Mouse (Mus musculus): ENCODE data around the gene Tnp2. TPM values are rescaled to one million over a fixed set of nuclear protein-coding genes. Genes with fewer than 3 reads are reported as not detected.
A peak's percentile ranks its signal among the peaks of the same experiment; 100 is the strongest.

Gene Tnp2
- polyA plus RNA-seq, 1 experiment: not detected

DNA sequence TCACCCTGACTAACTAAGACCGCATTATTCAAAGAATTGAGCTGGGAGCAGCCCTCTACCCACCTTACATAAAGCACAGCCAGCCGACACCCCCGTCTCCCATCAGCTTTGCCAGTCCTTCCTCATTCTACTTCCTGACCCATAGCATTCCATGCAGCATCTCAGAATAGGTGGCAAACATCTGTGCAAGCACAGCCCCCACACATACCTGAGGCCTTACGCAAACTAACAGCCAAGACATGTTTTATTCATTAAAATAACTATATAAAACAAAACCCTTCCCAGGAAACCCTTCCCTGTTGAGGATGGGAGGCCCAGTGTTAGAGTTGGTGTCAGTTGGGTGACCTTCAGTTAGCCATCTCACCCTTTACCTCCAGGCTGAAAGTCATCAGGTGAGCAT lies 37.4 kb upstream of the Tnp2 start:
- no peaks in the 10 kb centered on the region for H3K36me3 ChIP-seq (ENCODE audit: control insufficient read depth)
- no peaks in the 10 kb centered on the region for H3K4me1 ChIP-seq (ENCODE audit: control insufficient read depth)
- TF ChIP-seq TAL1 (IDR thresholded peaks at IDR 0.05; ENCODE audit: low read length) (no peak), GATA1 (IDR thresholded peaks at IDR 0.05; ENCODE audit: low read length) (no peak)
- no peak overlapping the region for H3K4me3 ChIP-seq (replicated peaks)
- no peaks in the 10 kb centered on the region for H3K27me3 ChIP-seq (ENCODE audit: control insufficient read depth)
- no peaks in the 10 kb centered on the region for H3K9me3 ChIP-seq (ENCODE audit: control insufficient read depth, low read length)

GRCm38 (mm10) chr16:10824536-10824935 lies 36.1 kb upstream of the Tnp2 start:
- Histone ChIP-seq H3K4me3 (replicated peaks) (no peak overlapping the region), H3K4me1 (ENCODE audit: control insufficient read depth) (no peaks in the 10 kb centered on the region), H3K36me3 (ENCODE audit: control insufficient read depth) (no peaks in the 10 kb centered on the region), H3K27me3 (ENCODE audit: control insufficient read depth) (no peaks in the 10 kb centered on the region), H3K9me3 (ENCODE audit: control insufficient read depth, low read length) (no peaks in the 10 kb centered on the region)
- TF ChIP-seq TAL1 (IDR thresholded peaks at IDR 0.05; ENCODE audit: low read length) (no peak), GATA1 (IDR thresholded peaks at IDR 0.05; ENCODE audit: low read length) (no peak)

GRCm38 (mm10) chr16:10821387-10821786 lies 32.9 kb upstream of the Tnp2 start:
- H3K4me3 ChIP-seq (replicated peaks): no peak overlapping the region
- no peaks in the 10 kb centered on the region for H3K9me3 ChIP-seq (ENCODE audit: control insufficient read depth, low read length)
- no peak for TF ChIP-seq GATA1 (IDR thresholded peaks at IDR 0.05; ENCODE audit: low read length)
- no peak for TF ChIP-seq TAL1 (IDR thresholded peaks at IDR 0.05; ENCODE audit: low read length)
- no peaks in the 10 kb centered on the region for H3K27me3 ChIP-seq (ENCODE audit: control insufficient read depth)
- no peaks in the 10 kb centered on the region for H3K36me3 ChIP-seq (ENCODE audit: control insufficient read depth)
- H3K4me1 ChIP-seq (ENCODE audit: control insufficient read depth): no peaks in the 10 kb centered on the region

GRCm38 (mm10) chr16:10819966-10820365 lies 31.5 kb upstream of the Tnp2 start:
- Histone ChIP-seq H3K9me3 (ENCODE audit: control insufficient read depth, low read length) (no peaks in the 10 kb centered on the region), H3K27me3 (ENCODE audit: control insufficient read depth) (no peaks in the 10 kb centered on the region), H3K4me3 (replicated peaks) (no peak overlapping the region), H3K4me1 (ENCODE audit: control insufficient read depth) (peaks cover 2% of the 10 kb centered on the region), H3K36me3 (ENCODE audit: control insufficient read depth) (no peaks in the 10 kb centered on the region)
- no peak for TF ChIP-seq GATA1 (IDR thresholded peaks at IDR 0.05; ENCODE audit: low read length)
- TF ChIP-seq TAL1 (IDR thresholded peaks at IDR 0.05; ENCODE audit: low read length): no peak

GRCm38 (mm10) chr16:10818579-10819135 lies 30.2 kb upstream of the Tnp2 start:
- no peaks in the 10 kb centered on the region for H3K27me3 ChIP-seq (ENCODE audit: control insufficient read depth)
- TF ChIP-seq GATA1 (IDR thresholded peaks at IDR 0.05; ENCODE audit: low read length) (no peak), TAL1 (IDR thresholded peaks at IDR 0.05; ENCODE audit: low read length) (no peak)

GRCm38 (mm10) chr16:10814864-10815263 lies 26.4 kb upstream of the Tnp2 start:
- TF ChIP-seq GATA1 (IDR thresholded peaks at IDR 0.05; ENCODE audit: low read length): peak; percentile 31; the same call in 1 of the 2 replicates
- TF ChIP-seq TAL1 (IDR thresholded peaks at IDR 0.05; ENCODE audit: low read length): no peak
- Histone ChIP-seq H3K9me3 (ENCODE audit: control insufficient read depth, low read length) (no peaks in the 10 kb centered on the region), H3K36me3 (ENCODE audit: control insufficient read depth) (no peaks in the 10 kb centered on the region), H3K4me1 (ENCODE audit: control insufficient read depth) (peaks cover 8% of the 10 kb centered on the region), H3K27me3 (ENCODE audit: control insufficient read depth) (peaks cover 4% of the 10 kb centered on the region), H3K4me3 (replicated peaks) (no peak overlapping the region)

More at GRCm38 (mm10) chr16:10818579-10819135, 30.2 kb upstream of the Tnp2 start:
- Histone ChIP-seq H3K4me3 (replicated peaks) (no peak overlapping the region), H3K9me3 (ENCODE audit: control insufficient read depth, low read length) (no peaks in the 10 kb centered on the region), H3K36me3 (ENCODE audit: control insufficient read depth) (no peaks in the 10 kb centered on the region), H3K4me1 (ENCODE audit: control insufficient read depth) (peaks cover 8% of the 10 kb centered on the region)

DNA sequence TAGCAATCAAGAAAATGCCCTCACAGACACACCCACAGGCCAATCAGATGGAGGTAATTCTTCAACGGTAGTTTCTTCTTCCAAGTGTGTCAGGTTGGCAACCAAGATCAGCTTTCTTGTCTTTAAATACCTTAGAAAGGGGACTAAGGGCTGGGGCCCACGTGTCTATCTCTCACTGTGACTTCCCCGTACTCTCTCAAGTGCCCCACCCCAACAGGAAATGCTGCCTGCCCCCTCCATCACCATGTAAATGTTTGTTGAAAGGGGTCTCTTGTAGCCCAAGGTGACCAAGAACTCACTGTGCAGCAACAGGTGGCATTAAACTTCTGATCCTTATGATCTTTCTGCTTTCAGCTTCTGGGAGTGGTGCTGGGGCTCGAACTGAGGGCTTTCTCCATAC lies 25.3 kb upstream of the Tnp2 start:
- H3K36me3 ChIP-seq (ENCODE audit: control insufficient read depth): no peaks in the 10 kb centered on the region
- peaks cover 4% of the 10 kb centered on the region for H3K27me3 ChIP-seq (ENCODE audit: control insufficient read depth)
- TF ChIP-seq TAL1 (IDR thresholded peaks at IDR 0.05; ENCODE audit: low read length): no peak
- TF ChIP-seq GATA1 (IDR thresholded peaks at IDR 0.05; ENCODE audit: low read length): no peak
- no peak overlapping the region for H3K4me3 ChIP-seq (replicated peaks)
- H3K4me1 ChIP-seq (ENCODE audit: control insufficient read depth): peaks cover 8% of the 10 kb centered on the region
- no peaks in the 10 kb centered on the region for H3K9me3 ChIP-seq (ENCODE audit: control insufficient read depth, low read length)

DNA sequence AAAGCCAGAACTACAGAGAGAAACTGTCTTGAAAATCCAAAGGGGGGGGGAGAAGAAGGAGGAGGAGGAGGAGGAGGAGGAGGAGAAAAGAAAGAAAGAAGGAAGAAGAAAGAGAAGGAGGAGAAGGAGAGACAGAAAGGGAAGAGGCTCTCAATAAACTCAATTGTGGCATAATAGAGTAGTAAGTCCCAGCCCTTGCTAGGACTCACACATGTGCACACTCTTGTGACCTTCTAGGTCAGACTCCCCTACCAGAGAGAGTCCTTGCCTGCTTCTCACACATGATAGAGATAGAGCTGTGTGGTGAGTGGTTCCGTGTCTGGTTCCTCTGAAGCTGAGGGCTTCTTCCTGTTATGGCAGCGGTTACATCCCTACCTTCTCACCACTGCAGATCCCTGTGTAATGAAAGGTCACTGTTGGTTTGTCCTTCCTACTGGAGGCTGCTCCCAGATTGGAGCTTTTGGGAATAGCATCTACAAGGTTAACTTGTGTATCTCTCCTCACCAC lies 24.5 kb upstream of the Tnp2 start, which contains the start of gene Gm11172:
Gene Gm11172 (plus strand): TSS at position 51 of the 507 bp plus-strand sequence.
- H3K36me3 ChIP-seq (ENCODE audit: control insufficient read depth): no peaks in the 10 kb centered on the region
- H3K27me3 ChIP-seq (ENCODE audit: control insufficient read depth): peaks cover 4% of the 10 kb centered on the region
- H3K9me3 ChIP-seq (ENCODE audit: control insufficient read depth, low read length): no peaks in the 10 kb centered on the region
- TF ChIP-seq GATA1 (IDR thresholded peaks at IDR 0.05; ENCODE audit: low read length) (no peak), TAL1 (IDR thresholded peaks at IDR 0.05; ENCODE audit: low read length) (no peak)
- H3K4me3 ChIP-seq (replicated peaks): no peak within 1 kb of the TSS
- peaks cover 8% of the 10 kb centered on the region for H3K4me1 ChIP-seq (ENCODE audit: control insufficient read depth)

DNA sequence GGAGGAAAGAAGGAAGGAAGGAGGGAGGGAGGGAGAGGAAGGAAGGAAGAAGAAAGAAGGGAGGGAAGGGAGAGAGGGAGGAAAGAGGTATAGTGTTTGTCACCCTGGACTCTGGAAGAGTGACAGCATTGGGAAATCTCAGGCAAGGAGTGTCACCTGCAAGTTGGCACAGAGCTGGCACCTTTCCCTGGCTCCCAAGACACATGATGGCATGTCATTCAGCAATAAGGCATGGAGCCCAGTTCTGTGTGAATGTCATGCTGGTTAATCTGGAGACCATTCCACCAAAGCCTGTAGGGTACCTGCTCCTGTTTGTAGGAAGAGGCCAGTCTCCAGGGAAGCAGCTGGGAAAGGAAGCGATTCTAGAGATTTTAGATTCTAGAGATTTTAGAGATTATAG lies 21.9 kb upstream of the Tnp2 start:
- Histone ChIP-seq H3K27me3 (ENCODE audit: control insufficient read depth) (peaks cover 4% of the 10 kb centered on the region), H3K4me3 (replicated peaks) (no peak overlapping the region), H3K36me3 (ENCODE audit: control insufficient read depth) (no peaks in the 10 kb centered on the region), H3K4me1 (ENCODE audit: control insufficient read depth) (peaks cover 8% of the 10 kb centered on the region), H3K9me3 (ENCODE audit: control insufficient read depth, low read length) (no peaks in the 10 kb centered on the region)
- TF ChIP-seq GATA1 (IDR thresholded peaks at IDR 0.05; ENCODE audit: low read length) (no peak), TAL1 (IDR thresholded peaks at IDR 0.05; ENCODE audit: low read length) (no peak)

All from erythroblast, embryonic 14.5 days (primary cell).